Mouse (Mus musculus) megakaryocyte, embryonic 14.5 days (primary cell): ENCODE measurements around the gene Ddx52.

ENCODE experiments used
- FLI1 ChIP-seq: IDR thresholded peaks from 2 replicates; pipeline ENCODE4 v1.6.1; 2012; ENCODE audit warnings: low read length, inconsistent platforms, mixed read lengths
- GATA1 ChIP-seq: IDR thresholded peaks from 3 replicates; pipeline ENCODE4 v1.6.1; 2012; ENCODE audit warnings: mixed read lengths, low read length, inconsistent platforms, borderline replicate concordance

DNA sequence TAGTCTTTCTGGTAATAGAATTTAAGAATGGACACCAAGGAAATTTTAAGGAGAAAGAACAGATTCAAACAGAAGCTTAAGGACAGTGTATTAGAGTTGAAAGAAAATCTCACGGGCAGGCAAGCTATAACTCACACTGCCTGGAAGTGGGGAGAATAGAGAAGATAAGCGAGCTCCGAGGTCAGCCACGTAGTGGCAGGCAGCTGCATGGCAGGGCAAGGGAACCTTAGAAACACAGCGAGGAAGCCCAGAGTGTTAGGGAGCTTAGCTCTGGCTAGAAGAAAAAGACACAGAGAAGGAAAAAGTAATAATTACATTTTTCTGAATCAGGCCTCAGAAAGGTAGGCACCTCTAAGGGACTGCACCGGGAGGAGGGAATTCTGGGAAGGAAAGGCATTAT lies 38.1 kb downstream of the Ddx52 start:
- TF ChIP-seq FLI1: no peak
- TF ChIP-seq GATA1: no peak
